Comparison of ENCODE assay signal across 15 mouse cellular contexts in the genomic region with DNA sequence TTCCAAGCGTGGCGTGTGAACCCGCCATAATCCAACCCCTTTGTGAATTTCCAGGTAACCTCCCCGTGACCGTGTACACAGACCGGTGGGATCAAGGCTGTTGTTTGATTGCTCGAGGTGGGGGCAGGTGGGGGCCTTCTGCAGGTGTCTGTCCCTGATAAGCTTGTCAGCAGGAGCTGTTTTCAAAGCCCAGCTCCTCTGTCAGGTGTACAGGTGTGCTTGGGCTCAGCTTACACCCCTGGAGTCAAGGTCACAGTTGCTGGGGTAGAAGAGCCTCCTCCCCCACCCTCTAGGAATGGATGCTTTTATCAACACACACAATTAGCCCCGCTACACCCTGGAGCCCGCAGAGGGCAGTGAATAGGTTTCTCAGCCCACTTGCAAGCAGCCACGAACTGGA.
A peak's percentile ranks its signal among the peaks of the same experiment; 100 is the strongest.
DNase-seq lines count a peak whose midpoint lies in the region; ATAC-seq lines count a peak whose summit lies in the region.
"Had no signal": no experiment of that assay in that cellular context is flagged by ENCODE, and none has a peak within 500 bp of the region (broad histone marks: within the 10 kb centered on the region; RNA-seq: fewer than 3 reads in every experiment).

No protein-coding gene starts in this region.

- no peak overlapping the region for H3K27ac ChIP-seq in intestine, embryonic 14.5 days (ENCODE audit: low read depth)

- no peak overlapping the region for H3K4me3 ChIP-seq in intestine, embryonic 14.5 days (ENCODE audit: low read depth, low read length)

- peak; percentile 66 for ATAC-seq in intestine, embryonic 14.5 days (replicated peaks; ENCODE audit: low FRiP score, low TSS enrichment, low read depth)
- ATAC-seq in megakaryocyte-erythroid progenitor cell, adult 5-6 weeks (replicated peaks; ENCODE audit: low FRiP score, low TSS enrichment, poor library complexity, severe bottlenecking), result no peak
- ATAC-seq: CD4-positive, CD25-positive, alpha-beta regulatory T cell, adult 4 months; Patski had no signal

- WGBS in intestine, embryonic 14.5 days, result 29% methylated on average over 10 of the region's 10 CpGs

- DNase-seq in kidney, adult 18-20 months, result peak; percentile 19
- no peak for DNase-seq in kidney, adult 9 months
- peak; percentile 62 for DNase-seq in ZHBTc4 (ENCODE audit: low read depth, low spot score)
- peak; percentile 57 for DNase-seq in intestine, embryonic 14.5 days (ENCODE audit: low spot score)
- DNase-seq in kidney, postnatal 4 days, result peak; percentile 29 to 62
- DNase-seq in spleen, adult 12 weeks (ENCODE audit: low spot score), result no peak
- DNase-seq: adrenal gland, postnatal 10 days; cerebellum, postnatal 14 days; heart, adult 18-20 months; heart, postnatal 4 days; lung, postnatal 4 days; thymus, postnatal 25 days had no signal

- no peaks in the 10 kb centered on the region for H3K4me1 ChIP-seq in intestine, embryonic 14.5 days (replicated peaks; ENCODE audit: control insufficient read depth, insufficient read depth, low read length)

- no peaks in the 10 kb centered on the region for H3K36me3 ChIP-seq in intestine, embryonic 14.5 days (ENCODE audit: control insufficient read depth, insufficient read depth, low read length)

- no peak overlapping the region for H3K4me2 ChIP-seq in intestine, embryonic 14.5 days (ENCODE audit: low read length)

- H3K9me3 ChIP-seq in intestine, embryonic 14.5 days (ENCODE audit: control insufficient read depth, low read length), result 0 out of 2 replicates have a peak, but pooled peaks cover 2% of the 10 kb centered on the region

- no peak overlapping the region for H3K9ac ChIP-seq in intestine, embryonic 14.5 days (ENCODE audit: low read length)

- H3K27me3 ChIP-seq in intestine, embryonic 14.5 days (replicated peaks; ENCODE audit: control insufficient read depth, insufficient read depth, low read length), result no peaks in the 10 kb centered on the region
- H3K27me3 ChIP-seq: Patski had no signal

Comparison
In these comparisons a context has a peak if more than half of its experiments do, and no peak if none do; other contexts are left out.
1. DNase-seq: peak in kidney, adult 18-20 months (single experiment), ZHBTc4 (single experiment), intestine, embryonic 14.5 days (single experiment) and kidney, postnatal 4 days (2 of 2); none in kidney, adult 9 months (single experiment) and spleen, adult 12 weeks (single experiment).